Mouse (Mus musculus) ES-Bruce4 (cell line): ENCODE measurements around the gene Ptf1a. TPM values are rescaled to one million over a fixed set of nuclear protein-coding genes. Genes with fewer than 3 reads are reported as not detected.

Source experiments
- H3K27ac ChIP-seq: 2 replicates; pipeline ENCODE4 v1.5.1; 2012; ENCODE audit warnings: low read length, inconsistent platforms; ENCODE audit not compliant: insufficient read depth
- H3K27me3 ChIP-seq: 2 replicates; pipeline ENCODE4 v1.6.1; 2012; ENCODE audit warnings: mild to moderate bottlenecking, low read length, inconsistent platforms; ENCODE audit not compliant: control insufficient read depth, poor library complexity, insufficient read depth, severe bottlenecking
- H3K36me3 ChIP-seq: 2 replicates; pipeline ENCODE4 v1.6.1; 2012; ENCODE audit warnings: inconsistent platforms, mild to moderate bottlenecking, low read length, moderate library complexity; ENCODE audit not compliant: control insufficient read depth, poor library complexity, insufficient read depth, severe bottlenecking
- H3K4me1 ChIP-seq: one replicate; pipeline ENCODE4 v1.8.1; 2011; ENCODE audit warnings: low read length; ENCODE audit not compliant: control insufficient read depth, insufficient read depth
- H3K4me3 ChIP-seq: 2 replicates; pipeline ENCODE4 v1.5.1; 2011; ENCODE audit warnings: low read depth, mild to moderate bottlenecking, low read length
- H3K9ac ChIP-seq: 2 replicates; pipeline ENCODE4 v1.6.1; 2012; ENCODE audit warnings: low read depth, mild to moderate bottlenecking, inconsistent platforms; ENCODE audit not compliant: poor library complexity, severe bottlenecking
- H3K9me3 ChIP-seq: replicated peaks from 2 replicates; pipeline ENCODE4 v1.6.1; 2012; ENCODE audit warnings: mild to moderate bottlenecking, low read length, inconsistent platforms; ENCODE audit not compliant: control insufficient read depth, poor library complexity, insufficient read depth, severe bottlenecking
- CTCF ChIP-seq: IDR thresholded peaks from one replicate; pipeline ENCODE4 v1.8.1; 2011; ENCODE audit warnings: low read depth, low read length
- EP300 ChIP-seq: IDR thresholded peaks from 2 replicates; pipeline ENCODE4 v1.6.1; 2011; ENCODE audit warnings: low read depth, low read length; ENCODE audit not compliant: insufficient read depth
- POLR2A ChIP-seq: IDR thresholded peaks from one replicate; pipeline ENCODE4 v1.8.1; 2011; ENCODE audit warnings: low read length; ENCODE audit not compliant: insufficient read depth
- polyA plus RNA-seq: library from polyadenylated mRNA; stranded (reverse); fragments of >200 nt; gene quantifications from 2 replicates; pipeline ENCODE4 v1.2.4, GENCODE M21; 2011; ENCODE audit warnings: low read depth; ENCODE audit not compliant: missing spikeins, insufficient read depth, insufficient read length

The Ptf1a gene
- polyA plus RNA-seq, 1 experiment = not detected

GRCm38 (mm10) chr2:19461940-19462339 lies 16.5 kb downstream of the Ptf1a start:
- no peak overlapping the region for H3K9ac ChIP-seq
- H3K27ac ChIP-seq = no peak overlapping the region
- TF ChIP-seq CTCF (no peak), POLR2A (no peak), EP300 (no peak)
- no peaks in the 10 kb centered on the region for H3K9me3 ChIP-seq
- no peaks in the 10 kb centered on the region for H3K36me3 ChIP-seq
- no peaks in the 10 kb centered on the region for H3K4me1 ChIP-seq
- no peaks in the 10 kb centered on the region for H3K27me3 ChIP-seq
- no peak overlapping the region for H3K4me3 ChIP-seq

GRCm38 (mm10) chr2:19490262-19490661 lies 44.8 kb downstream of the Ptf1a start:
- TF ChIP-seq POLR2A (no peak), CTCF (no peak), EP300 (no peak)
- no peaks in the 10 kb centered on the region for H3K27me3 ChIP-seq

More at GRCm38 (mm10) chr2:19490262-19490661, 44.8 kb downstream of the Ptf1a start:
- H3K27ac ChIP-seq = no peak overlapping the region
- H3K4me1 ChIP-seq = no peaks in the 10 kb centered on the region
- no peaks in the 10 kb centered on the region for H3K36me3 ChIP-seq
- H3K4me3 ChIP-seq = no peak overlapping the region
- H3K9ac ChIP-seq = no peak overlapping the region
- no peaks in the 10 kb centered on the region for H3K9me3 ChIP-seq

Other genes with a start within 250 kb of the Ptf1a start
- gene Armc3, start 246.4 kb upstream of the Ptf1a start, polyA plus RNA-seq = not detected in 2 replicates
- gene Msrb2, start 74.2 kb upstream of the Ptf1a start, polyA plus RNA-seq = 5.3 and 5.8 TPM in 2 replicates
- not detected in 2 replicates for gene 4921504E06Rik, start 108.3 kb downstream of the Ptf1a start, polyA plus RNA-seq
- 10.7 and 12.4 TPM in 2 replicates for gene Otud1, start 212.1 kb downstream of the Ptf1a start, polyA plus RNA-seq